Mouse (Mus musculus): ENCODE results near the gene Zfp212. TPM values are rescaled to one million over a fixed set of nuclear protein-coding genes. Genes with fewer than 3 reads are reported as not detected.

Gene Zfp212
- polyA plus RNA-seq, 1 experiment from 2014 or later, result 14.4 TPM

DNA sequence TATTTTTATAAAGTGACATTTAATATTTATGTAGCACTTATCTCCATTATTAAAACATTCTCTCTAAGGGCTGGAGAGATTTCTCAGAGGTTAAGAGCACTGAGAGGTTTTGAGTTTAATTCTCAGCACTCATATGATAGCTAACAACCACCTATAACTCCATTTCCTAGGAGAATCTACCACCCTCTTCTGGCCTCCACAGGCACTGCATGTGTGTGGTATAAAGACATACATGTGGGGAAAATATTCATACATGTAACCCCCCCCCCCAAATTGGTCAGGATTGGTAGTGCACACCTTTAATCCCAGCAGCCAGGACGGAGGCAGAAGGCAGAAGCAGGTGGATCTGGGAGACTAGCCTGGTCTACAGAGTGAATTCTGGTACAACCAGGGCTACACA, 54.3 kb downstream of the Zfp212 start:
- Histone ChIP-seq H3K9me3 (replicated peaks; ENCODE audit: low read length) (no peaks in the 10 kb centered on the region), H3K9ac (ENCODE audit: low read depth, low read length) (no peak overlapping the region), H3K4me2 (ENCODE audit: low read length) (no peak overlapping the region), H3K36me3 (ENCODE audit: insufficient read depth, low read length) (no peaks in the 10 kb centered on the region), H3K4me3 (replicated peaks; ENCODE audit: low read depth, low read length) (no peak overlapping the region), H3K27ac (no peak overlapping the region), H3K27me3 (ENCODE audit: insufficient read depth, low read length) (no peaks in the 10 kb centered on the region), H3K4me1 (replicated peaks; ENCODE audit: insufficient read depth, low read length) (no peaks in the 10 kb centered on the region)
- no peak for ATAC-seq (replicated peaks; ENCODE audit: low FRiP score, low read depth)
- no peak for DNase-seq (ENCODE audit: low spot score)
- peak; percentile 33; the same call in 1 of the 2 replicates for TF ChIP-seq CTCF (IDR thresholded peaks at IDR 0.05; ENCODE audit: low read depth)
- WGBS, result 78% methylated on average over 1 of the region's 1 CpGs

DNA sequence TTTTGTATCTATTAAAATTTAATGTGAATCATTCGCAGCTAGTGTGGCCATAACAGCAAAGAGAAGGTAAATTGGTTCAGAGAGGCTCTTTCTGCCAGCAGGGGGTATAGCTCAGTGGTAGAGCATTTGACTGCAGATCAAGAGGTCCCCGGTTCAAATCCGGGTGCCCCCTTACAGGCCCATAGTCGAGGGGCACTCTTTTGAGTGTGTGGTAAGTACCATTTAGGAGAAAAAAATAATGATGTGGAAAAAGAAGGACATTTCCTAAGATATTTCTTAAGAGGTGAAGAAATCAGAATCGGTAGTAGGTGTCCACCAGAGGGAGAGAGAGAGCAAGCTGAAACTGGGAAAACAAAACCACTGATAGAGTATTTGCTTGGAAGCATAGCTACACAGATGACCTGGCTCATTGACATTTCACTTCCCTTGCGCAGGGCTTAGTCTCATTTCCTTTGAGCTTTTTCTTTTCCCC, 58.7 kb downstream of the Zfp212 start:
- DNase-seq (ENCODE audit: low spot score), result peak; percentile 89
- Histone ChIP-seq H3K4me2 (ENCODE audit: low read length) (no peak overlapping the region), H3K27ac (no peak overlapping the region), H3K4me3 (replicated peaks; ENCODE audit: low read depth, low read length) (no peak overlapping the region), H3K9ac (ENCODE audit: low read depth, low read length) (no peak overlapping the region), H3K36me3 (ENCODE audit: insufficient read depth, low read length) (no peaks in the 10 kb centered on the region), H3K27me3 (ENCODE audit: insufficient read depth, low read length) (no peaks in the 10 kb centered on the region), H3K9me3 (replicated peaks; ENCODE audit: low read length) (no peaks in the 10 kb centered on the region), H3K4me1 (replicated peaks; ENCODE audit: insufficient read depth, low read length) (no peaks in the 10 kb centered on the region)
- peak; percentile 76 for TF ChIP-seq CTCF (IDR thresholded peaks at IDR 0.05; ENCODE audit: low read depth)
- WGBS, result 11% methylated on average over 6 of the region's 6 CpGs
- ATAC-seq (replicated peaks; ENCODE audit: low FRiP score, low read depth), result peak; percentile 90

Other genes with a start within 250 kb of the Zfp212 start
- gene Pdia4, start 107.0 kb upstream of the Zfp212 start, polyA plus RNA-seq (2015; fragmentation: Nextera tagmentation; extraction: Ambion mirVana), result 209 and 245 TPM in 2 replicates
- 1.9 and 2.1 TPM in 2 replicates for gene Zfp786, start 89.6 kb upstream of the Zfp212 start, polyA plus RNA-seq (2015; fragmentation: Nextera tagmentation; extraction: Ambion mirVana)
- gene Zfp398, start 84.8 kb upstream of the Zfp212 start, polyA plus RNA-seq (2015; fragmentation: Nextera tagmentation; extraction: Ambion mirVana), result 6.7 TPM in 2 replicates
- gene Zfp282, start 43.3 kb upstream of the Zfp212 start, polyA plus RNA-seq (2015; fragmentation: Nextera tagmentation; extraction: Ambion mirVana), result 12.4 and 12.5 TPM in 2 replicates
- 6.5 and 6.9 TPM in 2 replicates for gene Zfp956, start 32.9 kb downstream of the Zfp212 start, polyA plus RNA-seq (2015; fragmentation: Nextera tagmentation; extraction: Ambion mirVana)
- 7.0 and 7.6 TPM in 2 replicates for gene Zfp777, start 128.4 kb downstream of the Zfp212 start, polyA plus RNA-seq (2015; fragmentation: Nextera tagmentation; extraction: Ambion mirVana)
- gene Zfp746, start 166.1 kb downstream of the Zfp212 start, polyA plus RNA-seq (2015; fragmentation: Nextera tagmentation; extraction: Ambion mirVana), result 14.6 and 18.3 TPM in 2 replicates